Mouse (Mus musculus): ENCODE data around the gene Prkca.

DNA sequence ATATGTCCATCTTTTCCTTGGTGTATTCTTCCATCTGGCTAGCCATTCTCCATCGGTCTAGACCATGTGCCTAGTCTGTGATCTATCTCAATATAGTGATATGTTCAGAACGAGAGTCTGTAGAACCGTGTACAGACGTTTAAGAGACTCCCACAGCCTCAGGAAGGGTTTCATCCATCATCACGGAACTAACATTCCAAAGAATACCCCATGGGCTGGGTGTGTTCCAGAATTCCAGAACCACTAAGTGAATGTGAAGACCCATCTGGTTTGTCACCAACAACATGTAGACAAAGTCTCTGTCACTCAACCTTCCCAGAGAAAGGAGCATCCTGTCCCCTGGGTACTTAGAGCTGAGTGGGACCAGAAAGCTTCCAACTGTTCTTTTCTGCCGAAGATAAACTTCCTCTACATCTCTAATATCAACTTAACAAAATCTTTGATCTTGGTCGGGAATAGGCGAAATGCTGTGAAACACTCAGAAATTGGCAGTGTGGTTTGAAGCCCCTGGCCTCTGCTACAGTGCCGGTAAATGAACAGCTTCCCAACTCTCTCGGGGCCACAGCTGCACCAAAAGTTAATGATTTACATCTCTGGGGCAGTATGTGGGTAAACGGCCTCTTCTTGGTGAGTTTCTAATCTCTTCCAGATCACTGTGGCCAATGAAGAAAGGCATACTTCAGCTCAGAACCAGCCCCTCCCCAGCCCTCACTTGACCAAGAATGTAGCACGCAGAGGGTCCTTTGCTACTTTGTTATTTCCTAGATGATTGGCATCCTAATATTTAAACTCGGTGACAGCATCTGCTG lies 92.7 kb downstream of the Prkca start:
- TF ChIP-seq CTCF (IDR thresholded peaks at IDR 0.05) (no peak), POLR2A (IDR thresholded peaks at IDR 0.05; ENCODE audit: insufficient read depth, low read depth, low read length) (no peak)

Measured in heart, adult 2 months (tissue).